Mouse (Mus musculus) liver, embryonic 14.5 days (tissue): ENCODE data around the gene Man1c1. TPM values are rescaled to one million over a fixed set of nuclear protein-coding genes. Genes with fewer than 3 reads are reported as not detected.

Source experiments
- ATAC-seq: fragments of 200-750 bp; cut with Nextera tagmentation; 2 replicates; pipeline ENCODE4 v1.8.0; 2017; ENCODE audit warnings: moderate number of reproducible peaks, mild to moderate bottlenecking, moderate library complexity; ENCODE audit not compliant: insufficient read depth
- DNase-seq, 3 experiments: peaks; one replicate each; pipeline ENCODE4 v3.0.0-alpha.2; 2012 to 2013; ENCODE audit warnings: low read depth in 3 of 3, low spot score in 3 of 3
- H3K27ac ChIP-seq: fragments of 300-500 bp; sonication (generic); 2 replicates; pipeline ENCODE4 v1.5.1; 2014; ENCODE audit warnings: moderate library complexity, mild to moderate bottlenecking, control low read depth, inconsistent platforms
- H3K27me3 ChIP-seq: fragments of 300-500 bp; sonication (generic); 2 replicates; pipeline ENCODE4 v1.6.1; 2014; ENCODE audit warnings: mild to moderate bottlenecking, low read length, moderate library complexity; ENCODE audit not compliant: control insufficient read depth, insufficient read depth
- H3K36me3 ChIP-seq: fragments of 300-500 bp; sonication (generic); replicated peaks from 2 replicates; pipeline ENCODE4 v1.6.1; 2014; ENCODE audit warnings: low read depth; ENCODE audit not compliant: control insufficient read depth, insufficient read depth
- H3K4me1 ChIP-seq, 2 experiments: fragments of 200-500 bp in 1 of 2; fragments of 300-500 bp in 1 of 2; sonication (generic) in 1 of 2; replicated peaks; 2 replicates each; pipeline ENCODE4 v1.6.1; 2012 to 2014; ENCODE audit warnings: antibody characterized with exemption in 1 of 2, inconsistent platforms in 1 of 2, low read length in 1 of 2; ENCODE audit not compliant: control insufficient read depth in 2 of 2, insufficient read depth in 2 of 2
- H3K4me2 ChIP-seq: fragments of 300-500 bp; sonication (generic); 2 replicates; pipeline ENCODE4 v1.6.1; 2014; ENCODE audit warnings: low read depth, mild to moderate bottlenecking, control low read depth, moderate library complexity
- H3K4me3 ChIP-seq, 2 experiments: fragments of 200-500 bp in 1 of 2; fragments of 300-500 bp in 1 of 2; sonication (generic) in 1 of 2; 2 replicates each; pipeline ENCODE4 v1.5.1; 2012 to 2014; ENCODE audit warnings: low read depth in 2 of 2, low read length in 2 of 2, mild to moderate bottlenecking in 2 of 2, control low read depth in 1 of 2, inconsistent platforms in 1 of 2, moderate library complexity in 1 of 2; ENCODE audit not compliant: insufficient read depth in 1 of 2
- H3K9ac ChIP-seq: fragments of 300-500 bp; sonication (generic); replicated peaks from 2 replicates; pipeline ENCODE4 v1.6.1; 2014; ENCODE audit warnings: mild to moderate bottlenecking, control low read depth, moderate library complexity
- H3K9me3 ChIP-seq: fragments of 300-500 bp; sonication (generic); 2 replicates; pipeline ENCODE4 v1.6.1; 2016; ENCODE audit warnings: low read length, mixed read lengths; ENCODE audit not compliant: control insufficient read depth
- CTCF ChIP-seq: IDR thresholded peaks from 2 replicates; pipeline ENCODE4 v1.5.1; 2016; ENCODE audit warnings: antibody characterized with exemption, low read depth, control low read depth
- EP300 ChIP-seq: IDR thresholded peaks from 2 replicates; pipeline ENCODE4 v1.6.1; 2016; ENCODE audit warnings: antibody characterized with exemption, low read depth
- WGBS: fragments of 180-500 bp; shearing (Covaris S2); extraction: QIAGEN DNeasy Blood & Tissue Kit; methylation state at CpG from one replicate; pipeline ENCODE4 v1.1.7; 2014; ENCODE audit not compliant: insufficient replicate concordance; 5-methylcytosine and 5-hydroxymethylcytosine counted together
- polyA plus RNA-seq, 2 experiments: library from polyadenylated mRNA; depleted of rRNA in 1 of 2; stranded (reverse) in 1 of 2; unstranded in 1 of 2; fragments of >200 nt; fragmentation: Nextera tagmentation in 1 of 2; extraction: Ambion mirVana in 1 of 2; gene quantifications; 2 replicates each; pipeline versions ENCODE4 v1.2.1 to v1.2.3; 2012 to 2014

The Man1c1 gene
- polyA plus RNA-seq, 2 experiments: 1.2 to 1.9 TPM

DNA sequence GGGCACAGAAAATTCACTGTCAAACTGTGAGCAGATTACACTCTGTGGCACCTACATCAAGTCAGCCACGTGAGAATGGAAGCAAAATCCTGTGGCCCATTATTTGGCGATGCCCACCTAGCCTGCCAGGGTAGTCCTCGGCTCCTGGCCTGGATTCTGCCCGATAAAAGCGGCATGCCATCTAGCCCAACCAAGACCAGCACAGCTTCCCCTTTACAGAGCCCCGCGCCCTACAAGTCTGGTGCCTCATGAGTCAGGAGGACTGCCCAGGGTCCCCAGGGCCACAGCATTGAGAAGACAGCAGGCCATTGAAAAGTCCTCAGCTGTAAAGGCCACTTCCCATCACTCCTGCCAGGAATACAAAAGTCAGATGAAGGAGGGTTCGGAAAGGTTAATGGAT lies 31.8 kb downstream of the Man1c1 start:
- H3K27ac ChIP-seq: no peak overlapping the region
- no peak for DNase-seq
- no peaks in the 10 kb centered on the region for H3K9me3 ChIP-seq
- H3K36me3 ChIP-seq: no peaks in the 10 kb centered on the region
- no peak overlapping the region for H3K9ac ChIP-seq
- H3K4me1 ChIP-seq: no peaks in the 10 kb centered on the region
- H3K4me2 ChIP-seq: no peak overlapping the region
- no peak overlapping the region for H3K4me3 ChIP-seq
- ATAC-seq: no peak
- no peaks in the 10 kb centered on the region for H3K27me3 ChIP-seq
- TF ChIP-seq EP300: no peak
- no peak for TF ChIP-seq CTCF
- WGBS: 62% methylated on average over 8 of the region's 8 CpGs

GRCm38 (mm10) chr4:134671660-134672173 lies 32.4 kb downstream of the Man1c1 start:
- Histone ChIP-seq H3K27me3 (no peaks in the 10 kb centered on the region), H3K4me2 (no peak overlapping the region), H3K9ac (no peak overlapping the region), H3K36me3 (no peaks in the 10 kb centered on the region), H3K9me3 (no peaks in the 10 kb centered on the region), H3K27ac (no peak overlapping the region), H3K4me3 (no peak overlapping the region), H3K4me1 (no peaks in the 10 kb centered on the region)
- DNase-seq (no peak), ATAC-seq (no peak)
- WGBS: 41% methylated on average over 16 of the region's 16 CpGs
- TF ChIP-seq EP300 (no peak), CTCF (no peak)

DNA sequence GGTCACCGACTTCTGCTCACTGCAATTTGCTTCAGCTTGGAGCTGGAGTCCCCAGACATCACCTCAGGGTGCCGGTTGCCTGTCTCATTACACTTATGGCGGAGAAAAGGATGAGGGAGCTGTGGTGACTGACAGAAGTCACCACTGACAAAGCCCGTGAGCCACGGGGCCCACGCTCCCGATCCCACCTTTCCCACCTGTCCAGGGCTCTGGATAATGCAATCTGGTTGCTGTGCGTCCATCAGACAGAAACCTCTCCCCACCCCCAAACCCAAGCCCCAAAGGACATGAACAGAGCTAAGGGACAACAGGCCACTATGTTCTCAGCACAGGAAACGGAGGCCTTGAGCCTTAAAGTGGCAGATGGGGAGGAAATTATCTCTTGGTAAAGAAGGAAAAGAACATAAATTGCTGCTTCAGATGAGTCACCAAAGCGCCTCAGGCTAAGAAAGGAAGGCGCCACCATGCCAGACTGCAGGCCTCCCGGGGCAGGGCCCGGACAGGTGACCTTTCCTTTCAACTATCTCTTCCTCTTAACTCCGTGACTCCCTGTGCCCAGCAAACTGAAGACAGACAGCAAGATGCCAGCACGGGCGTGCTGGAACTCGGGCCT lies 34.2 kb downstream of the Man1c1 start:
- H3K27ac ChIP-seq: no peak overlapping the region
- ATAC-seq: no peak

GRCm38 (mm10) chr4:134668355-134669028 lies 35.6 kb downstream of the Man1c1 start:
- Histone ChIP-seq H3K4me2 (no peak overlapping the region), H3K36me3 (no peaks in the 10 kb centered on the region), H3K4me1 (0 out of 4 replicates have a peak, but pooled peaks cover 0 to under 1% of the 10 kb centered on the region in 2 experiments), H3K9me3 (no peaks in the 10 kb centered on the region), H3K27me3 (no peaks in the 10 kb centered on the region), H3K9ac (no peak overlapping the region), H3K27ac (no peak overlapping the region), H3K4me3 (no peak overlapping the region)
- TF ChIP-seq EP300 (no peak), CTCF (no peak)
- DNase-seq (no peak), ATAC-seq (no peak)
- WGBS: 54% methylated on average over 12 of the region's 12 CpGs

More for the DNA sequence above, 34.2 kb downstream of the Man1c1 start:
- WGBS: 53% methylated on average over 17 of the region's 17 CpGs
- H3K9ac ChIP-seq: no peak overlapping the region
- no peak for DNase-seq
- no peak overlapping the region for H3K4me3 ChIP-seq
- no peaks in the 10 kb centered on the region for H3K36me3 ChIP-seq
- H3K9me3 ChIP-seq: no peaks in the 10 kb centered on the region
- TF ChIP-seq EP300: no peak
- no peak for TF ChIP-seq CTCF
- H3K4me2 ChIP-seq: no peak overlapping the region
- H3K27me3 ChIP-seq: no peaks in the 10 kb centered on the region
- H3K4me1 ChIP-seq: no peaks in the 10 kb centered on the region

DNA sequence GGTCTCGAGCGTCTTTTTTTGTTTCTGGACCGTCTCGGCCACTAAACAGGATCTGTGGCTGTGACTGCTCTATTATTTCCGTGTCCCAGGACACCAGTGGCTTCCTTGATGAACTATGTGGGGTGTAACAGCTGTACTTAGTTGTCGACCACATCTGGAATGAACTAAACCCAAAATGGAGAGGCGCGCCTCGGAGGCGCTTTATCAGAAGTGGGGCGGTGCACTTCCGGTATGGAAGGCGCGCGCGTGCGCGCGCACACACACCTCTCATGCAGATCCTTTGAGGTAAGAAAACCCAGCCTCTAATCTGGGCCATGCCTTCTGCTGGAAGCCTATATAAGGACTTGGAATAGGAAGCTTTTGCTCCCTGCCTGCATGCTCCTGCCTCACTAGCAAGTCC lies 37.7 kb downstream of the Man1c1 start:
- DNase-seq (no peak), ATAC-seq (no peak)
- no peak overlapping the region for H3K4me2 ChIP-seq
- no peak overlapping the region for H3K9ac ChIP-seq
- no peaks in the 10 kb centered on the region for H3K27me3 ChIP-seq
- H3K9me3 ChIP-seq: no peaks in the 10 kb centered on the region
- H3K4me3 ChIP-seq: no peak overlapping the region
- H3K4me1 ChIP-seq: peaks cover 0 to 5% of the 10 kb centered on the region in 2 experiments; a peak in 1 of 4 replicates
- no peak overlapping the region for H3K27ac ChIP-seq
- H3K36me3 ChIP-seq: no peaks in the 10 kb centered on the region
- no peak for TF ChIP-seq EP300
- no peak for TF ChIP-seq CTCF
- 79% methylated on average over 19 of the region's 19 CpGs for whole genome bisulfite sequencing
